Mouse (Mus musculus): ENCODE measurements around the gene Cdkn1b. TPM values are rescaled to one million over a fixed set of nuclear protein-coding genes. Genes with fewer than 3 reads are reported as not detected.

Cdkn1b gene
- polyA plus RNA-seq (2016; fragmentation: Nextera tagmentation; extraction: Ambion mirVana): 18.5 and 18.8 TPM in 2 replicates

GRCm38 (mm10) chr6:134920190-134921013 is at the start of gene Cdkn1b:
Gene Cdkn1b (plus strand): TSS chr6:134920401.
- Histone ChIP-seq H3K36me3 (peaks cover 16% of the 10 kb centered on the region; the same call in 1 of the 2 replicates), H3K9ac (replicated peaks) (peak within 1 kb of the TSS; percentile 92), H3K9me3 (no peaks in the 10 kb centered on the region), H3K4me2 (peak within 1 kb of the TSS; percentile 93), H3K4me1 (replicated peaks) (peaks cover 46% of the 10 kb centered on the region), H3K4me3 (replicated peaks) (peak within 1 kb of the TSS; percentile 83), H3K27me3 (peaks cover 4% of the 10 kb centered on the region; the same call in 1 of the 2 replicates), H3K27ac (peak within 1 kb of the TSS; percentile 97)
- peak; percentile 91 for ATAC-seq (ENCODE audit: insufficient number of reproducible peaks, insufficient read depth, low FRiP score, low TSS enrichment, low read depth)
- WGBS: under 1% methylated on average over 77 of the region's 77 CpGs

- Histone ChIP-seq H3K27ac (no peak overlapping the region), H3K4me2 (no peak overlapping the region), H3K9me3 (no peaks in the 10 kb centered on the region), H3K9ac (replicated peaks) (no peak overlapping the region), H3K4me3 (replicated peaks) (no peak overlapping the region), H3K27me3 (no peaks in the 10 kb centered on the region), H3K36me3 (peaks cover 16% of the 10 kb centered on the region), H3K4me1 (replicated peaks) (no peaks in the 10 kb centered on the region)
- no peak for ATAC-seq (ENCODE audit: insufficient number of reproducible peaks, insufficient read depth, low FRiP score, low TSS enrichment, low read depth)
- WGBS: 94% methylated on average over 4 of the region's 4 CpGs
Measured at GRCm38 (mm10) chr6:134870887-134871286, 49.3 kb upstream of the Cdkn1b start.

- Histone ChIP-seq H3K4me3 (replicated peaks) (no peak overlapping the region), H3K4me2 (no peak overlapping the region), H3K27ac (no peak overlapping the region), H3K9ac (replicated peaks) (no peak overlapping the region), H3K27me3 (no peaks in the 10 kb centered on the region), H3K4me1 (replicated peaks) (no peaks in the 10 kb centered on the region), H3K9me3 (no peaks in the 10 kb centered on the region), H3K36me3 (peaks cover 16% of the 10 kb centered on the region)
- 83% methylated on average over 2 of the region's 2 CpGs for WGBS
- no peak for ATAC-seq (ENCODE audit: insufficient number of reproducible peaks, insufficient read depth, low FRiP score, low TSS enrichment, low read depth)
Measured at GRCm38 (mm10) chr6:134872236-134872635, 48.0 kb upstream of the Cdkn1b start.

- Histone ChIP-seq H3K9ac (replicated peaks) (no peak overlapping the region), H3K27ac (no peak overlapping the region), H3K4me3 (replicated peaks) (no peak overlapping the region), H3K36me3 (peaks cover 16% of the 10 kb centered on the region), H3K9me3 (no peaks in the 10 kb centered on the region), H3K4me2 (no peak overlapping the region), H3K4me1 (replicated peaks) (no peaks in the 10 kb centered on the region), H3K27me3 (no peaks in the 10 kb centered on the region)
- no peak for ATAC-seq (ENCODE audit: insufficient number of reproducible peaks, insufficient read depth, low FRiP score, low TSS enrichment, low read depth)
- 81% methylated on average over 2 of the region's 2 CpGs for WGBS
Measured at GRCm38 (mm10) chr6:134873018-134873417, 47.2 kb upstream of the Cdkn1b start.

GRCm38 (mm10) chr6:134876795-134877194 is 43.4 kb upstream of the Cdkn1b start:
- no peak for ATAC-seq (ENCODE audit: insufficient number of reproducible peaks, insufficient read depth, low FRiP score, low TSS enrichment, low read depth)
- 78% methylated on average over 6 of the region's 6 CpGs for WGBS
- no peak overlapping the region for H3K27ac ChIP-seq
- no peaks in the 10 kb centered on the region for H3K36me3 ChIP-seq
- H3K9ac ChIP-seq (replicated peaks): no peak overlapping the region
- H3K9me3 ChIP-seq: no peaks in the 10 kb centered on the region
- H3K4me1 ChIP-seq (replicated peaks): peaks cover 5% of the 10 kb centered on the region; the same call in 1 of the 2 replicates
- H3K27me3 ChIP-seq: no peaks in the 10 kb centered on the region
- no peak overlapping the region for H3K4me3 ChIP-seq (replicated peaks)
- no peak overlapping the region for H3K4me2 ChIP-seq

- ATAC-seq (ENCODE audit: insufficient number of reproducible peaks, insufficient read depth, low FRiP score, low TSS enrichment, low read depth): no peak
- 92% methylated on average over 4 of the region's 4 CpGs for WGBS
Measured at GRCm38 (mm10) chr6:134877276-134877675, 42.9 kb upstream of the Cdkn1b start.

GRCm38 (mm10) chr6:134877892-134878291 is 42.3 kb upstream of the Cdkn1b start:
- Histone ChIP-seq H3K27me3 (no peaks in the 10 kb centered on the region), H3K9ac (replicated peaks) (no peak overlapping the region), H3K4me1 (replicated peaks) (peaks cover 5% of the 10 kb centered on the region; the same call in 1 of the 2 replicates), H3K4me2 (no peak overlapping the region), H3K9me3 (no peaks in the 10 kb centered on the region), H3K27ac (no peak overlapping the region), H3K36me3 (no peaks in the 10 kb centered on the region), H3K4me3 (replicated peaks) (no peak overlapping the region)
- ATAC-seq (ENCODE audit: insufficient number of reproducible peaks, insufficient read depth, low FRiP score, low TSS enrichment, low read depth): no peak
- 62% methylated on average over 1 of the region's 1 CpGs for WGBS

More at GRCm38 (mm10) chr6:134877276-134877675, 42.9 kb upstream of the Cdkn1b start:
- no peaks in the 10 kb centered on the region for H3K9me3 ChIP-seq
- no peak overlapping the region for H3K4me3 ChIP-seq (replicated peaks)
- H3K4me2 ChIP-seq: no peak overlapping the region
- no peak overlapping the region for H3K27ac ChIP-seq
- no peaks in the 10 kb centered on the region for H3K27me3 ChIP-seq
- no peak overlapping the region for H3K9ac ChIP-seq (replicated peaks)
- no peaks in the 10 kb centered on the region for H3K36me3 ChIP-seq
- peaks cover 5% of the 10 kb centered on the region; the same call in 1 of the 2 replicates for H3K4me1 ChIP-seq (replicated peaks)

GRCm38 (mm10) chr6:134879556-134879955 is 40.6 kb upstream of the Cdkn1b start:
- no peak overlapping the region for H3K4me2 ChIP-seq
- no peaks in the 10 kb centered on the region for H3K9me3 ChIP-seq
- no peak overlapping the region for H3K4me3 ChIP-seq (replicated peaks)
- peaks cover 5% of the 10 kb centered on the region; the same call in 1 of the 2 replicates for H3K4me1 ChIP-seq (replicated peaks)
- H3K9ac ChIP-seq (replicated peaks): no peak overlapping the region
- no peak for ATAC-seq (ENCODE audit: insufficient number of reproducible peaks, insufficient read depth, low FRiP score, low TSS enrichment, low read depth)
- WGBS: 81% methylated on average over 5 of the region's 5 CpGs
- H3K27ac ChIP-seq: no peak overlapping the region
- H3K27me3 ChIP-seq: no peaks in the 10 kb centered on the region
- H3K36me3 ChIP-seq: no peaks in the 10 kb centered on the region

- no peak overlapping the region; the same call in 1 of the 2 replicates for H3K27ac ChIP-seq
- 51% methylated on average over 2 of the region's 2 CpGs for WGBS
Measured at GRCm38 (mm10) chr6:134880046-134880445, 40.2 kb upstream of the Cdkn1b start.

GRCm38 (mm10) chr6:134883661-134884060 is 36.5 kb upstream of the Cdkn1b start:
- Histone ChIP-seq H3K4me1 (replicated peaks) (peaks cover 13% of the 10 kb centered on the region), H3K9me3 (no peaks in the 10 kb centered on the region), H3K4me3 (replicated peaks) (no peak overlapping the region), H3K36me3 (no peaks in the 10 kb centered on the region), H3K9ac (replicated peaks) (no peak overlapping the region), H3K27ac (no peak overlapping the region), H3K27me3 (no peaks in the 10 kb centered on the region), H3K4me2 (no peak overlapping the region)
- ATAC-seq (ENCODE audit: insufficient number of reproducible peaks, insufficient read depth, low FRiP score, low TSS enrichment, low read depth): no peak
- WGBS: 91% methylated on average over 4 of the region's 4 CpGs

More at GRCm38 (mm10) chr6:134880046-134880445, 40.2 kb upstream of the Cdkn1b start:
- H3K4me2 ChIP-seq: no peak overlapping the region
- H3K9me3 ChIP-seq: no peaks in the 10 kb centered on the region
- no peak overlapping the region for H3K4me3 ChIP-seq (replicated peaks)
- H3K27me3 ChIP-seq: no peaks in the 10 kb centered on the region
- peaks cover 5% of the 10 kb centered on the region; the same call in 1 of the 2 replicates for H3K4me1 ChIP-seq (replicated peaks)
- H3K36me3 ChIP-seq: no peaks in the 10 kb centered on the region
- no peak overlapping the region for H3K9ac ChIP-seq (replicated peaks)
- no peak for ATAC-seq (ENCODE audit: insufficient number of reproducible peaks, insufficient read depth, low FRiP score, low TSS enrichment, low read depth)

GRCm38 (mm10) chr6:134885515-134885914 is 34.7 kb upstream of the Cdkn1b start:
- Histone ChIP-seq H3K27me3 (no peaks in the 10 kb centered on the region), H3K27ac (no peak overlapping the region), H3K4me2 (no peak overlapping the region), H3K9ac (replicated peaks) (no peak overlapping the region), H3K4me3 (replicated peaks) (no peak overlapping the region), H3K36me3 (no peaks in the 10 kb centered on the region), H3K4me1 (replicated peaks) (peaks cover 16% of the 10 kb centered on the region), H3K9me3 (no peaks in the 10 kb centered on the region)
- WGBS: 94% methylated on average over 2 of the region's 2 CpGs
- ATAC-seq (ENCODE audit: insufficient number of reproducible peaks, insufficient read depth, low FRiP score, low TSS enrichment, low read depth): no peak

Measured in limb, embryonic 12.5 days (tissue).